Comparison of ENCODE assay signal across 22 mouse cellular contexts in genomic region chr5:31875443-31875842, GRCm38 (mm10).
DNase-seq lines count a peak whose midpoint lies in the region; ATAC-seq and TF ChIP-seq lines count a peak whose summit lies in the region.
"Had no signal": no experiment of that assay in that cellular context is flagged by ENCODE, and none has a peak within 500 bp of the region (broad histone marks: within the 10 kb centered on the region; RNA-seq: fewer than 3 reads in every experiment).

No protein-coding gene starts in this region.

- H3K27me3 ChIP-seq in heart, postnatal 0 days (ENCODE audit: control insufficient read depth, insufficient read depth, low read length) = no peaks in the 10 kb centered on the region
- H3K27me3 ChIP-seq: embryonic facial prominence, embryonic 15.5 days; hindbrain, embryonic 13.5 days; limb, embryonic 13.5 days; liver, embryonic 12.5 days had no signal

- H3K27ac ChIP-seq in heart, postnatal 0 days (ENCODE audit: low read depth) = peak overlapping the region; percentile 30; the same call in 1 of the 2 replicates
- H3K27ac ChIP-seq in embryonic fibroblast, embryonic 13.5 days (ENCODE audit: insufficient read depth, low read length) = peak overlapping the region; percentile 97
- H3K27ac ChIP-seq: embryonic facial prominence, embryonic 15.5 days; hindbrain, embryonic 13.5 days; limb, embryonic 13.5 days had no signal

- peaks cover 20% of the 10 kb centered on the region; the same call in 1 of the 2 replicates for H3K4me1 ChIP-seq in heart, postnatal 0 days (ENCODE audit: control insufficient read depth, insufficient read depth)
- peaks cover 10% of the 10 kb centered on the region for H3K4me1 ChIP-seq in embryonic fibroblast, embryonic 13.5 days (ENCODE audit: control insufficient read depth, insufficient read depth, low read length)
- H3K4me1 ChIP-seq: hindbrain, embryonic 13.5 days; liver, embryonic 12.5 days had no signal

- TF ChIP-seq EP300 in heart, postnatal 0 days (IDR thresholded peaks at IDR 0.05; ENCODE audit: low read depth) = no peak

- H3K36me3 ChIP-seq in heart, postnatal 0 days (replicated peaks; ENCODE audit: control insufficient read depth, insufficient read depth, low read length) = no peaks in the 10 kb centered on the region
- H3K36me3 ChIP-seq: embryonic facial prominence, embryonic 15.5 days; hindbrain, embryonic 13.5 days; limb, embryonic 13.5 days; liver, embryonic 12.5 days had no signal

- WGBS in heart, postnatal 0 days = 88% methylated on average over 3 of the region's 3 CpGs

- no peak for ATAC-seq in heart, postnatal 0 days (ENCODE audit: insufficient read depth, low read depth)
- ATAC-seq: CD4-positive, CD25-positive, alpha-beta regulatory T cell, adult 4 months; forebrain, embryonic 16.5 days; liver, embryonic 12.5 days had no signal

- DNase-seq in heart, adult 11 months = peak; percentile 80
- DNase-seq in heart, adult 8-10 months (ENCODE audit: low spot score) = no peak
- DNase-seq in heart, postnatal 0 days (ENCODE audit: low spot score) = no peak
- no peak for DNase-seq in heart, adult 9 months (ENCODE audit: low spot score in 2 of 2)
- peak; percentile 53 for DNase-seq in cerebellum, adult 9-10 months
- no peak for DNase-seq in right cerebral cortex, postnatal 36 days (ENCODE audit: low spot score in 2 of 2)
- no peak for DNase-seq in thymus, adult 18-20 months
- DNase-seq: adrenal gland, postnatal 36 days; gastrocnemius, postnatal 25 days; heart, postnatal 10 days; kidney, adult 11 months; layer of hippocampus, adult 9-11 months; lung, adult 18-20 months; lung, postnatal 14 days had no signal

- H3K4me3 ChIP-seq in heart, postnatal 0 days (ENCODE audit: low read depth, low read length) = no peak overlapping the region
- H3K4me3 ChIP-seq in embryonic fibroblast, embryonic 13.5 days (ENCODE audit: insufficient read depth, low read length) = no peak overlapping the region
- H3K4me3 ChIP-seq: embryonic facial prominence, embryonic 15.5 days; hindbrain, embryonic 13.5 days; limb, embryonic 13.5 days; liver, embryonic 12.5 days had no signal

- no peak for TF ChIP-seq CTCF in heart, postnatal 0 days (IDR thresholded peaks at IDR 0.05; ENCODE audit: low read depth)
- TF ChIP-seq CTCF in embryonic fibroblast, embryonic 13.5 days (IDR thresholded peaks at IDR 0.05; ENCODE audit: borderline replicate concordance, insufficient read depth, low read length) = no peak

- H3K9ac ChIP-seq in heart, postnatal 0 days (replicated peaks; ENCODE audit: low read depth, low read length) = no peak overlapping the region
- H3K9ac ChIP-seq: embryonic facial prominence, embryonic 15.5 days; hindbrain, embryonic 13.5 days; limb, embryonic 13.5 days; liver, embryonic 12.5 days had no signal

- no peak for TF ChIP-seq POLR2A in embryonic fibroblast, embryonic 13.5 days (IDR thresholded peaks at IDR 0.05; ENCODE audit: low read depth, low read length)

- H3K4me2 ChIP-seq in heart, postnatal 0 days (ENCODE audit: low read depth, low read length) = no peak overlapping the region
- H3K4me2 ChIP-seq: embryonic facial prominence, embryonic 15.5 days; hindbrain, embryonic 13.5 days; limb, embryonic 13.5 days; liver, embryonic 12.5 days; midbrain, embryonic 11.5 days had no signal

- no peaks in the 10 kb centered on the region for H3K9me3 ChIP-seq in heart, postnatal 0 days (replicated peaks; ENCODE audit: control insufficient read depth, low read length)
- H3K9me3 ChIP-seq: embryonic facial prominence, embryonic 15.5 days; hindbrain, embryonic 13.5 days; limb, embryonic 13.5 days; liver, embryonic 12.5 days had no signal

Comparison
In these comparisons a context has a peak if more than half of its experiments do, and no peak if none do; other contexts are left out.
1. DNase-seq: peak in heart, adult 11 months (single experiment) and cerebellum, adult 9-10 months (single experiment); none in heart, adult 8-10 months (single experiment), heart, postnatal 0 days (single experiment), heart, adult 9 months (0 of 2), right cerebral cortex, postnatal 36 days (0 of 2) and thymus, adult 18-20 months (0 of 2).